Mouse (Mus musculus): ENCODE data around the gene Lztr1. TPM values are rescaled to one million over a fixed set of nuclear protein-coding genes. Genes with fewer than 3 reads are reported as not detected.

Lztr1 gene
- polyA plus RNA-seq (2015; fragmentation: Nextera tagmentation; extraction: Ambion mirVana): 29.0 and 30.3 TPM in 2 replicates

GRCm38 (mm10) chr16:17508546-17509239 lies at the start of gene Lztr1:
TSS of gene Lztr1 (plus strand) at chr16:17508688.

GRCm38 (mm10) chr16:17489469-17490111 lies 18.9 kb upstream of the Lztr1 start, which contains the start of gene Aifm3:
TSS of gene Aifm3 (plus strand) at chr16:17489611.

GRCm38 (mm10) chr16:17530640-17531288 lies 22.3 kb downstream of the Lztr1 start, which contains the start of gene Thap7:
TSS of gene Thap7 (minus strand) at chr16:17531136.

GRCm38 (mm10) chr16:17561128-17561750 lies 52.8 kb downstream of the Lztr1 start, which contains the start of gene Lrrc74b:
TSS of gene Lrrc74b (minus strand) at chr16:17561247.

GRCm38 (mm10) chr16:17561751-17562208 lies 53.3 kb downstream of the Lztr1 start, which contains the start of gene P2rx6:
TSS of gene P2rx6 (plus strand) at chr16:17561885.

Other genes with a start within 250 kb of the Lztr1 start
- gene Tmem191c, start 232.6 kb upstream of the Lztr1 start, polyA plus RNA-seq (2015; fragmentation: Nextera tagmentation; extraction: Ambion mirVana): 5.3 and 6.3 TPM in 2 replicates
- gene Serpind1, start 177.3 kb upstream of the Lztr1 start, polyA plus RNA-seq (2015; fragmentation: Nextera tagmentation; extraction: Ambion mirVana): 0.20 and 0.22 TPM in 2 replicates
- gene Snap29, start 102.7 kb upstream of the Lztr1 start, polyA plus RNA-seq (2015; fragmentation: Nextera tagmentation; extraction: Ambion mirVana): 8.5 and 10.5 TPM in 2 replicates
- gene Pi4ka, start 102.4 kb upstream of the Lztr1 start, polyA plus RNA-seq (2015; fragmentation: Nextera tagmentation; extraction: Ambion mirVana): 16.3 and 16.5 TPM in 2 replicates
- gene Crkl, start 56.7 kb upstream of the Lztr1 start, polyA plus RNA-seq (2015; fragmentation: Nextera tagmentation; extraction: Ambion mirVana): 26.2 and 31.2 TPM in 2 replicates
- 0.10 TPM in 1 of 2 replicates, not detected in the other for gene Aifm3, start 19.1 kb upstream of the Lztr1 start, polyA plus RNA-seq (2015; fragmentation: Nextera tagmentation; extraction: Ambion mirVana)
- gene Thap7, start 22.4 kb downstream of the Lztr1 start, polyA plus RNA-seq (2015; fragmentation: Nextera tagmentation; extraction: Ambion mirVana): 38.8 and 39.1 TPM in 2 replicates
- gene Lrrc74b, start 52.6 kb downstream of the Lztr1 start, polyA plus RNA-seq (2015; fragmentation: Nextera tagmentation; extraction: Ambion mirVana): 0.12 and 0.36 TPM in 2 replicates
- 0.31 and 0.46 TPM in 2 replicates for gene P2rx6, start 53.2 kb downstream of the Lztr1 start, polyA plus RNA-seq (2015; fragmentation: Nextera tagmentation; extraction: Ambion mirVana)
- gene Slc7a4, start 74.5 kb downstream of the Lztr1 start, polyA plus RNA-seq (2015; fragmentation: Nextera tagmentation; extraction: Ambion mirVana): 6.8 and 7.6 TPM in 2 replicates
- 19.3 and 19.6 TPM in 2 replicates for gene Smpd4, start 110.7 kb downstream of the Lztr1 start, polyA plus RNA-seq (2015; fragmentation: Nextera tagmentation; extraction: Ambion mirVana)
- 17.1 and 17.8 TPM in 2 replicates for gene Ccdc74a, start 137.8 kb downstream of the Lztr1 start, polyA plus RNA-seq (2015; fragmentation: Nextera tagmentation; extraction: Ambion mirVana)
- 22.2 and 23.2 TPM in 2 replicates for gene Med15, start 224.2 kb downstream of the Lztr1 start, polyA plus RNA-seq (2015; fragmentation: Nextera tagmentation; extraction: Ambion mirVana)

Measured in spleen, postnatal 0 days (tissue).